ENCODE assay signal across 14 mouse cellular contexts in the genomic region with DNA sequence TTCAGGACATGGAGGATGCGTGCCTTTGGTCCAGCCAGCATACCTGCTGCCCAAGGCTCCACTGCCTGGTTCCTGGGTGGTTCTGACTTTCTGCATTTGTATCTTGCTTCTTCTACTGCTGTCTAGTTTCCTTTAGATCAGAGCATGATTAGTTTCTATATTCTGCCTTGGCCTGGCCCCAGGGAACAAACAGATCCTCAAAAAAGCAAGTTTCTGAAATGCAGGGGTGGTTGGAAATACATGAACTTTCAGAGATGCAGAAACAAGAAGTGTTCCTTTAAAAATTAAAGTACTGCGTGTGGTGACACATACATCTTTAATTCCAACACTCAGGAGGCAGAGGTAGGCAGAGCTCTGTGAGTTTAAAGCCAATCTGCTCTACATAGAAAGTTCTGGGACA. TPM values are rescaled to one million over a fixed set of nuclear protein-coding genes. Genes with fewer than 3 reads are reported as not detected.
DNase-seq lines count a peak whose midpoint lies in the region; ATAC-seq and TF ChIP-seq lines count a peak whose summit lies in the region.
"Had no signal": no experiment of that assay in that cellular context is flagged by ENCODE, and none has a peak within 500 bp of the region (broad histone marks: within the 10 kb centered on the region; RNA-seq: fewer than 3 reads in every experiment).

No protein-coding gene starts in this region.

- no peaks in the 10 kb centered on the region for H3K9me3 ChIP-seq in liver, embryonic 13.5 days (replicated peaks)
- no peaks in the 10 kb centered on the region for H3K9me3 ChIP-seq in hindbrain, embryonic 16.5 days (ENCODE audit: control insufficient read depth, low read length)
- H3K9me3 ChIP-seq: embryonic facial prominence, embryonic 13.5 days; G1E had no signal

- no peak for DNase-seq in heart, adult 2 months
- DNase-seq in heart, postnatal 4 days = no peak
- peak; percentile 26 to 57 for DNase-seq in left cerebral cortex, postnatal 14 days (ENCODE audit: low spot score in 2 of 2)
- DNase-seq in left cerebral cortex, postnatal 10 days (ENCODE audit: extremely low spot score in 1 of 2, low spot score in 2 of 2) = no peak
- DNase-seq in liver, embryonic 13.5 days = no peak
- no peak for DNase-seq in urinary bladder, postnatal 4 days (ENCODE audit: low spot score in 2 of 2)

- H3K9ac ChIP-seq in heart, adult 2 months (ENCODE audit: low read depth, low read length) = no peak overlapping the region
- H3K9ac ChIP-seq in liver, embryonic 13.5 days = no peak overlapping the region
- H3K9ac ChIP-seq in hindbrain, embryonic 16.5 days (ENCODE audit: low read depth, low read length) = no peak overlapping the region
- H3K9ac ChIP-seq: embryonic facial prominence, embryonic 13.5 days had no signal

- 68% methylated on average over 2 of the region's 2 CpGs for WGBS in heart, adult 2 months
- WGBS in bone marrow, adult 2 months = 65% methylated on average over 2 of the region's 2 CpGs
- 63% methylated on average over 2 of the region's 2 CpGs for WGBS in liver, embryonic 13.5 days (ENCODE audit: insufficient replicate concordance)
- 86% methylated on average over 2 of the region's 2 CpGs for WGBS in hindbrain, embryonic 16.5 days

- peak overlapping the region; percentile 74 for H3K27ac ChIP-seq in heart, adult 2 months
- H3K27ac ChIP-seq in bone marrow, adult 2 months (ENCODE audit: control insufficient read depth, insufficient read depth, low read depth, low read length, poor library complexity) = peak overlapping the region; percentile 75
- no peak overlapping the region for H3K27ac ChIP-seq in liver, embryonic 13.5 days
- H3K27ac ChIP-seq in hindbrain, embryonic 16.5 days (ENCODE audit: low read depth, low read length) = no peak overlapping the region
- H3K27ac ChIP-seq: embryonic facial prominence, embryonic 13.5 days had no signal

- H3K79me2 ChIP-seq in heart, adult 2 months (replicated peaks; ENCODE audit: control insufficient read depth, insufficient read depth, low read length) = no peaks in the 10 kb centered on the region

- 0 out of 2 replicates have a peak overlapping the region, but pooled peaks have one; percentile 4 for H3K4me2 ChIP-seq in liver, embryonic 13.5 days
- no peak overlapping the region for H3K4me2 ChIP-seq in hindbrain, embryonic 16.5 days (ENCODE audit: low read length)
- H3K4me2 ChIP-seq: embryonic facial prominence, embryonic 13.5 days had no signal

- H3K4me1 ChIP-seq in heart, adult 2 months (ENCODE audit: control insufficient read depth, insufficient read depth, low read length) = peaks cover 11% of the 10 kb centered on the region
- peaks cover 7% of the 10 kb centered on the region; the same call in 1 of the 2 replicates for H3K4me1 ChIP-seq in bone marrow, adult 2 months (ENCODE audit: control insufficient read depth, insufficient read depth, low read length)
- H3K4me1 ChIP-seq in liver, embryonic 13.5 days (replicated peaks) = peaks cover 28% of the 10 kb centered on the region
- H3K4me1 ChIP-seq in hindbrain, embryonic 16.5 days (ENCODE audit: control insufficient read depth, insufficient read depth, low read depth, low read length) = peaks cover 2% of the 10 kb centered on the region; the same call in 1 of the 2 replicates

- intact Hi-C loops in heart, adult 2 months (cut with DNase I) = no loop called here
- intact Hi-C loops in left cerebral cortex, postnatal 14 days (cut with DNase I) = no loop called here
- intact Hi-C loops in left cerebral cortex, postnatal 10 days (cut with DNase I) = no loop called here

- no peak for ATAC-seq in liver, embryonic 13.5 days (ENCODE audit: low read depth)
- no peak for ATAC-seq in hindbrain, embryonic 16.5 days
- ATAC-seq: forebrain, embryonic 16.5 days had no signal

- no peak for TF ChIP-seq CTCF in heart, adult 2 months (IDR thresholded peaks at IDR 0.05)
- TF ChIP-seq CTCF in bone marrow, adult 2 months (IDR thresholded peaks at IDR 0.05; ENCODE audit: control insufficient read depth, insufficient read depth, low read length) = no peak

- no peak for TF ChIP-seq POLR2A in heart, adult 2 months (IDR thresholded peaks at IDR 0.05; ENCODE audit: insufficient read depth, low read depth, low read length)
- no peak for TF ChIP-seq POLR2A in bone marrow, adult 2 months (IDR thresholded peaks at IDR 0.05; ENCODE audit: borderline replicate concordance, control insufficient read depth, low read depth, low read length)

- H3K36me3 ChIP-seq in heart, adult 2 months (ENCODE audit: control insufficient read depth, insufficient read depth, low read length) = no peaks in the 10 kb centered on the region
- peaks cover 10% of the 10 kb centered on the region; the same call in 1 of the 2 replicates for H3K36me3 ChIP-seq in liver, embryonic 13.5 days
- no peaks in the 10 kb centered on the region for H3K36me3 ChIP-seq in hindbrain, embryonic 16.5 days (ENCODE audit: control insufficient read depth, insufficient read depth, low read length)
- H3K36me3 ChIP-seq: embryonic facial prominence, embryonic 13.5 days had no signal

- no peak for TF ChIP-seq EP300 in heart, adult 2 months (IDR thresholded peaks at IDR 0.05; ENCODE audit: insufficient read depth, low read depth, low read length)

- no peak overlapping the region for H3K4me3 ChIP-seq in heart, adult 2 months
- no peak overlapping the region for H3K4me3 ChIP-seq in bone marrow, adult 2 months (replicated peaks; ENCODE audit: control insufficient read depth, low read depth, low read length)
- no peak overlapping the region for H3K4me3 ChIP-seq in liver, embryonic 13.5 days (replicated peaks)
- H3K4me3 ChIP-seq in hindbrain, embryonic 16.5 days (ENCODE audit: low read length) = no peak overlapping the region
- H3K4me3 ChIP-seq: embryonic facial prominence, embryonic 13.5 days; myocyte had no signal

- H3K27me3 ChIP-seq in heart, adult 2 months (ENCODE audit: control insufficient read depth, insufficient read depth, low read length) = no peaks in the 10 kb centered on the region
- H3K27me3 ChIP-seq in liver, embryonic 13.5 days = no peaks in the 10 kb centered on the region
- 0 out of 2 replicates have a peak, but pooled peaks cover 4% of the 10 kb centered on the region for H3K27me3 ChIP-seq in hindbrain, embryonic 16.5 days (replicated peaks; ENCODE audit: control insufficient read depth, insufficient read depth, low read length)
- H3K27me3 ChIP-seq: embryonic facial prominence, embryonic 13.5 days had no signal

RNA-seq across cellular contexts. Expression of gene Acaa1a, which starts 4.6 kb away (rescaled TPM):
- 10 to 100 TPM; 72.4 to 78.5 TPM for total RNA-seq in heart, adult 2 months (2021)
- 104 and 107 TPM in 2 replicates for polyA plus RNA-seq in heart, adult 2 months (2012; rRNA removed)
- 10 to 100 TPM; 60.7 to 63.8 TPM for total RNA-seq in heart, postnatal 4 days (2021)
- total RNA-seq in left cerebral cortex, postnatal 14 days (2021) = 10 to 100 TPM; 67.2 to 73.8 TPM
- 10 to 100 TPM; 66.2 to 66.5 TPM for total RNA-seq in left cerebral cortex, postnatal 10 days (2021)
- polyA plus RNA-seq in bone marrow, adult 2 months (2011; ENCODE audit: insufficient read depth, insufficient read length, low replicate concordance, missing spikeins) = 25.2 and 53.7 TPM in 2 replicates
- polyA plus RNA-seq in liver, embryonic 13.5 days (2015; fragmentation: Nextera tagmentation; extraction: Ambion mirVana) = 39.6 and 40.2 TPM in 2 replicates
- polyA plus RNA-seq in hindbrain, embryonic 16.5 days (2015; fragmentation: Nextera tagmentation; extraction: Ambion mirVana) = 122 and 124 TPM in 2 replicates

RNA-seq across cellular contexts. Expression of gene Myd88, which starts 6.4 kb away (rescaled TPM):
- 10 to 100 TPM; 12.1 to 14.8 TPM for total RNA-seq in heart, adult 2 months (2021)
- polyA plus RNA-seq in heart, adult 2 months (2012; rRNA removed) = 12.2 and 14.6 TPM in 2 replicates
- total RNA-seq in heart, postnatal 4 days (2021) = 10 to 100 TPM; 12.1 to 12.7 TPM
- 1 to 10 TPM; 5.5 to 5.8 TPM for total RNA-seq in left cerebral cortex, postnatal 14 days (2021)
- 1 to 10 TPM; 5.0 to 7.2 TPM for total RNA-seq in left cerebral cortex, postnatal 10 days (2021)
- polyA plus RNA-seq in bone marrow, adult 2 months (2011; ENCODE audit: insufficient read depth, insufficient read length, low replicate concordance, missing spikeins) = 17.7 and 26.2 TPM in 2 replicates
- 18.6 and 21.7 TPM in 2 replicates for polyA plus RNA-seq in liver, embryonic 13.5 days (2015; fragmentation: Nextera tagmentation; extraction: Ambion mirVana)
- 6.6 and 6.7 TPM in 2 replicates for polyA plus RNA-seq in hindbrain, embryonic 16.5 days (2015; fragmentation: Nextera tagmentation; extraction: Ambion mirVana)

RNA-seq across cellular contexts. Expression of gene Oxsr1, which starts 12.6 kb away (rescaled TPM):
- total RNA-seq in heart, adult 2 months (2021) = 10 to 100 TPM; 45.6 to 51.7 TPM
- 17.4 and 32.7 TPM in 2 replicates for polyA plus RNA-seq in heart, adult 2 months (2012; rRNA removed)
- total RNA-seq in heart, postnatal 4 days (2021) = 10 to 100 TPM; 35.5 to 36.5 TPM
- total RNA-seq in left cerebral cortex, postnatal 14 days (2021) = 10 to 100 TPM; 33.2 to 36.4 TPM
- total RNA-seq in left cerebral cortex, postnatal 10 days (2021) = 10 to 100 TPM; 41.5 to 42.0 TPM
- polyA plus RNA-seq in bone marrow, adult 2 months (2011; ENCODE audit: insufficient read depth, insufficient read length, low replicate concordance, missing spikeins) = 16.7 and 19.3 TPM in 2 replicates
- 6.0 and 6.5 TPM in 2 replicates for polyA plus RNA-seq in liver, embryonic 13.5 days (2015; fragmentation: Nextera tagmentation; extraction: Ambion mirVana)
- polyA plus RNA-seq in hindbrain, embryonic 16.5 days (2015; fragmentation: Nextera tagmentation; extraction: Ambion mirVana) = 12.1 and 12.8 TPM in 2 replicates

RNA-seq across cellular contexts. Expression of gene Xylb, which starts 22.3 kb away (rescaled TPM):
- under 1 TPM; 0.16 to 0.18 TPM for total RNA-seq in heart, adult 2 months (2021)
- 0.67 and 1.2 TPM in 2 replicates for polyA plus RNA-seq in heart, adult 2 months (2012; rRNA removed)
- 1 to 10 TPM in 1 of 2 experiments, under 1 TPM in 1; 0.52 to 1.0 TPM for total RNA-seq in heart, postnatal 4 days (2021)
- total RNA-seq in left cerebral cortex, postnatal 14 days (2021) = 1 to 10 TPM; 3.8 to 3.9 TPM
- total RNA-seq in left cerebral cortex, postnatal 10 days (2021) = 1 to 10 TPM; 4.0 to 4.4 TPM
- polyA plus RNA-seq in bone marrow, adult 2 months (2011; ENCODE audit: insufficient read depth, insufficient read length, low replicate concordance, missing spikeins) = 1.5 and 2.3 TPM in 2 replicates
- polyA plus RNA-seq in liver, embryonic 13.5 days (2015; fragmentation: Nextera tagmentation; extraction: Ambion mirVana) = 3.6 and 4.7 TPM in 2 replicates
- polyA plus RNA-seq in hindbrain, embryonic 16.5 days (2015; fragmentation: Nextera tagmentation; extraction: Ambion mirVana) = 3.0 and 3.5 TPM in 2 replicates

RNA-seq across cellular contexts. Expression of gene Slc22a14, which starts 30.5 kb away (rescaled TPM):
- total RNA-seq in heart, adult 2 months (2021) = not detected
- 0.35 and 0.78 TPM in 2 replicates for polyA plus RNA-seq in heart, adult 2 months (2012; rRNA removed)
- total RNA-seq in heart, postnatal 4 days (2021) = under 1 TPM in 1 of 2 experiments, not detected in 1; 0.27 TPM
- total RNA-seq in left cerebral cortex, postnatal 14 days (2021) = not detected
- total RNA-seq in left cerebral cortex, postnatal 10 days (2021) = not detected
- polyA plus RNA-seq in bone marrow, adult 2 months (2011; ENCODE audit: insufficient read depth, insufficient read length, low replicate concordance, missing spikeins) = 2.0 and 8.0 TPM in 2 replicates
- polyA plus RNA-seq in liver, embryonic 13.5 days (2015; fragmentation: Nextera tagmentation; extraction: Ambion mirVana) = not detected in 2 replicates
- polyA plus RNA-seq in hindbrain, embryonic 16.5 days (2015; fragmentation: Nextera tagmentation; extraction: Ambion mirVana) = 0.08 TPM in 1 of 2 replicates, not detected in the other
- total RNA-seq: G1E; megakaryocyte-erythroid progenitor cell, adult 5-6 weeks had no signal
- polyA plus RNA-seq: embryonic facial prominence, embryonic 13.5 days; forebrain, embryonic 16.5 days; G1E; limb, embryonic 11.5 days; myocyte had no signal

Comparison
In these comparisons a context has a peak if more than half of its experiments do, and no peak if none do; other contexts are left out.
1. DNase-seq: peak in left cerebral cortex, postnatal 14 days (2 of 2); none in heart, adult 2 months (0 of 2), heart, postnatal 4 days (single experiment), left cerebral cortex, postnatal 10 days (0 of 2), liver, embryonic 13.5 days (single experiment) and urinary bladder, postnatal 4 days (0 of 2).
2. H3K27ac ChIP-seq: peak in heart, adult 2 months (single experiment) and bone marrow, adult 2 months (single experiment); none in liver, embryonic 13.5 days (single experiment) and hindbrain, embryonic 16.5 days (single experiment).